Mouse (Mus musculus): ENCODE measurements around the gene Rab25. TPM values are rescaled to one million over a fixed set of nuclear protein-coding genes. Genes with fewer than 3 reads are reported as not detected.
A peak's percentile ranks its signal among the peaks of the same experiment; 100 is the strongest.

Gene Rab25
- polyA plus RNA-seq, 1 experiment from 2014 or later: 0.70 TPM

GRCm38 (mm10) chr3:88552082-88552645, 4.1 kb upstream of the Rab25 start:
- Histone ChIP-seq H3K27ac (peak overlapping the region; percentile 93), H3K4me1 (peaks cover 48% of the 10 kb centered on the region), H3K9ac (peak overlapping the region; percentile 94), H3K4me2 (peak overlapping the region; percentile 99), H3K36me3 (peaks cover 21% of the 10 kb centered on the region), H3K27me3 (replicated peaks) (no peaks in the 10 kb centered on the region), H3K4me3 (peak overlapping the region; percentile 84), H3K9me3 (replicated peaks) (no peaks in the 10 kb centered on the region)
- WGBS (ENCODE audit: insufficient replicate concordance): 12% methylated on average over 16 of the region's 16 CpGs
- ATAC-seq: no peak

- no peak for ATAC-seq
- WGBS (ENCODE audit: insufficient replicate concordance): 63% methylated on average over 4 of the region's 4 CpGs
These were observed 3.5 kb upstream of the Rab25 start for GRCm38 (mm10) chr3:88551586-88551985.

GRCm38 (mm10) chr3:88546674-88547418, 1.3 kb downstream of the Rab25 start:
- Histone ChIP-seq H3K9me3 (replicated peaks) (no peaks in the 10 kb centered on the region), H3K27ac (no peak overlapping the region), H3K36me3 (peaks cover 3% of the 10 kb centered on the region; the same call in 1 of the 2 replicates), H3K9ac (no peak overlapping the region), H3K4me2 (no peak overlapping the region), H3K4me1 (peaks cover 48% of the 10 kb centered on the region), H3K27me3 (replicated peaks) (no peaks in the 10 kb centered on the region), H3K4me3 (no peak overlapping the region)
- WGBS (ENCODE audit: insufficient replicate concordance): 63% methylated on average over 6 of the region's 6 CpGs
- peak; percentile 16; the same call in 1 of the 2 replicates for ATAC-seq

More at GRCm38 (mm10) chr3:88551586-88551985, 3.5 kb upstream of the Rab25 start:
- Histone ChIP-seq H3K27ac (peak overlapping the region; percentile 93), H3K27me3 (replicated peaks) (no peaks in the 10 kb centered on the region), H3K36me3 (peaks cover 15% of the 10 kb centered on the region), H3K4me3 (peak overlapping the region; percentile 84), H3K9ac (peak overlapping the region; percentile 94), H3K4me1 (peaks cover 54% of the 10 kb centered on the region), H3K4me2 (peak overlapping the region; percentile 99), H3K9me3 (replicated peaks) (no peaks in the 10 kb centered on the region)

GRCm38 (mm10) chr3:88544955-88545591, 3.0 kb downstream of the Rab25 start:
- WGBS (ENCODE audit: insufficient replicate concordance): 50% methylated on average over 20 of the region's 20 CpGs
- H3K4me2 ChIP-seq: no peak overlapping the region

GRCm38 (mm10) chr3:88544514-88544913, 3.6 kb downstream of the Rab25 start:
- WGBS (ENCODE audit: insufficient replicate concordance): 44% methylated on average over 5 of the region's 5 CpGs
- ATAC-seq: peak; percentile 21; the same call in 1 of the 2 replicates

More at GRCm38 (mm10) chr3:88544955-88545591, 3.0 kb downstream of the Rab25 start:
- ATAC-seq: no peak
- H3K27me3 ChIP-seq (replicated peaks): no peaks in the 10 kb centered on the region
- H3K9me3 ChIP-seq (replicated peaks): no peaks in the 10 kb centered on the region
- H3K36me3 ChIP-seq: peaks cover 3% of the 10 kb centered on the region; the same call in 1 of the 2 replicates
- H3K4me3 ChIP-seq: no peak overlapping the region
- peaks cover 31% of the 10 kb centered on the region for H3K4me1 ChIP-seq
- H3K27ac ChIP-seq: no peak overlapping the region
- no peak overlapping the region for H3K9ac ChIP-seq

GRCm38 (mm10) chr3:88543651-88544410, 4.3 kb downstream of the Rab25 start:
- Histone ChIP-seq H3K27me3 (replicated peaks) (no peaks in the 10 kb centered on the region), H3K9ac (no peak overlapping the region), H3K4me3 (no peak overlapping the region), H3K4me1 (peaks cover 29% of the 10 kb centered on the region), H3K4me2 (no peak overlapping the region), H3K27ac (no peak overlapping the region), H3K36me3 (no peaks in the 10 kb centered on the region), H3K9me3 (replicated peaks) (no peaks in the 10 kb centered on the region)
- ATAC-seq: no peak
- 39% methylated on average over 5 of the region's 5 CpGs for WGBS (ENCODE audit: insufficient replicate concordance)

More at GRCm38 (mm10) chr3:88544514-88544913, 3.6 kb downstream of the Rab25 start:
- Histone ChIP-seq H3K27ac (no peak overlapping the region), H3K4me3 (no peak overlapping the region), H3K9me3 (replicated peaks) (no peaks in the 10 kb centered on the region), H3K4me1 (peaks cover 27% of the 10 kb centered on the region), H3K4me2 (no peak overlapping the region), H3K36me3 (no peaks in the 10 kb centered on the region), H3K9ac (no peak overlapping the region), H3K27me3 (replicated peaks) (no peaks in the 10 kb centered on the region)

GRCm38 (mm10) chr3:88543174-88543573, 4.9 kb downstream of the Rab25 start:
- H3K36me3 ChIP-seq: peaks cover 3% of the 10 kb centered on the region; the same call in 1 of the 2 replicates
- WGBS (ENCODE audit: insufficient replicate concordance): 72% methylated on average over 8 of the region's 8 CpGs
- H3K9me3 ChIP-seq (replicated peaks): no peaks in the 10 kb centered on the region
- no peak overlapping the region for H3K4me3 ChIP-seq
- no peak overlapping the region for H3K4me2 ChIP-seq
- peaks cover 32% of the 10 kb centered on the region for H3K4me1 ChIP-seq
- ATAC-seq: no peak
- no peak overlapping the region for H3K9ac ChIP-seq
- H3K27me3 ChIP-seq (replicated peaks): no peaks in the 10 kb centered on the region
- no peak overlapping the region for H3K27ac ChIP-seq

- no peak overlapping the region for H3K27ac ChIP-seq
- H3K27me3 ChIP-seq (replicated peaks): no peaks in the 10 kb centered on the region
- H3K9ac ChIP-seq: no peak overlapping the region
- peaks cover 36% of the 10 kb centered on the region for H3K4me1 ChIP-seq
- H3K9me3 ChIP-seq (replicated peaks): no peaks in the 10 kb centered on the region
- H3K4me2 ChIP-seq: no peak overlapping the region
- ATAC-seq: no peak
- peaks cover 7% of the 10 kb centered on the region; the same call in 1 of the 2 replicates for H3K36me3 ChIP-seq
- H3K4me3 ChIP-seq: no peak overlapping the region
- 58% methylated on average over 4 of the region's 4 CpGs for WGBS (ENCODE audit: insufficient replicate concordance)
These were observed 5.6 kb downstream of the Rab25 start for GRCm38 (mm10) chr3:88542486-88542885.

GRCm38 (mm10) chr3:88541622-88542401, 6.3 kb downstream of the Rab25 start:
- H3K9ac ChIP-seq: no peak overlapping the region
- H3K27ac ChIP-seq: no peak overlapping the region
- no peak overlapping the region for H3K4me2 ChIP-seq
- ATAC-seq: no peak
- H3K4me1 ChIP-seq: peaks cover 36% of the 10 kb centered on the region
- H3K4me3 ChIP-seq: no peak overlapping the region
- 71% methylated on average over 7 of the region's 7 CpGs for WGBS (ENCODE audit: insufficient replicate concordance)
- H3K36me3 ChIP-seq: peaks cover 13% of the 10 kb centered on the region; the same call in 1 of the 2 replicates
- H3K9me3 ChIP-seq (replicated peaks): no peaks in the 10 kb centered on the region
- H3K27me3 ChIP-seq (replicated peaks): no peaks in the 10 kb centered on the region

- no peak overlapping the region for H3K9ac ChIP-seq
- peaks cover 15% of the 10 kb centered on the region; the same call in 1 of the 2 replicates for H3K36me3 ChIP-seq
- 0 out of 2 replicates have a peak, but pooled peaks cover 2% of the 10 kb centered on the region for H3K27me3 ChIP-seq (replicated peaks)
- peak overlapping the region; percentile 6; the same call in 1 of the 2 replicates for H3K27ac ChIP-seq
- ATAC-seq: no peak
- 56% methylated on average over 5 of the region's 5 CpGs for WGBS (ENCODE audit: insufficient replicate concordance)
- peaks cover 50% of the 10 kb centered on the region for H3K4me1 ChIP-seq
- H3K4me3 ChIP-seq: no peak overlapping the region
- no peaks in the 10 kb centered on the region for H3K9me3 ChIP-seq (replicated peaks)
- H3K4me2 ChIP-seq: no peak overlapping the region
These were observed 8.0 kb downstream of the Rab25 start for GRCm38 (mm10) chr3:88540085-88540484.

GRCm38 (mm10) chr3:88539397-88539796, 8.7 kb downstream of the Rab25 start:
- Histone ChIP-seq H3K36me3 (peaks cover 15% of the 10 kb centered on the region; the same call in 1 of the 2 replicates), H3K4me3 (no peak overlapping the region), H3K4me1 (peaks cover 50% of the 10 kb centered on the region), H3K27me3 (replicated peaks) (0 out of 2 replicates have a peak, but pooled peaks cover 9% of the 10 kb centered on the region), H3K27ac (no peak overlapping the region), H3K9ac (no peak overlapping the region), H3K9me3 (replicated peaks) (no peaks in the 10 kb centered on the region), H3K4me2 (no peak overlapping the region)
- ATAC-seq: no peak
- 42% methylated on average over 3 of the region's 3 CpGs for WGBS (ENCODE audit: insufficient replicate concordance)
